Mouse (Mus musculus) adrenal gland, postnatal 10 days (tissue): ENCODE data around the gene Fbrs. TPM values are rescaled to one million over a fixed set of nuclear protein-coding genes. Genes with fewer than 3 reads are reported as not detected.

Experiments
- microRNA-seq: library from miRNA; unstranded; fragments of <30 nt; microRNA quantifications from one replicate; pipeline ENCODE4 v1.2.0, GENCODE M21; 2021
- total RNA-seq, 2 experiments: library from RNA; stranded (reverse); gene quantifications; 2 replicates each; pipeline ENCODE4 v1.2.3; 2021

Fbrs gene
- total RNA-seq, 2 experiments from 2014 or later = 53.3 to 65.8 TPM

Small RNA genes within 50 kb of the gene (microRNA-seq; reads per million reads assigned to microRNA genes)
- gene Gm47278 (not detected), gene Mir7060 (not detected)

Other genes starting within 250 kb of the Fbrs start
- gene Zfp553, start 246.1 kb upstream of the Fbrs start, total RNA-seq = 10 to 100 TPM in 1 of 2 experiments, 1 to 10 TPM in 1; 9.2 to 13.4 TPM
- gene Sept1, start 246.1 kb upstream of the Fbrs start, total RNA-seq = 10 to 100 TPM; 17.6 to 17.8 TPM
- gene Zfp771, start 234.9 kb upstream of the Fbrs start, total RNA-seq = 10 to 100 TPM; 23.5 to 31.7 TPM
- gene Dctpp1, start 218.5 kb upstream of the Fbrs start, total RNA-seq = 10 to 100 TPM; 60.7 to 65.0 TPM
- gene Sephs2, start 205.1 kb upstream of the Fbrs start, total RNA-seq = 100 to 1,000 TPM; 189 to 268 TPM
- gene Itgal, start 182.9 kb upstream of the Fbrs start, total RNA-seq = 1 to 10 TPM; 4.7 to 5.0 TPM
- gene Zfp768, start 133.6 kb upstream of the Fbrs start, total RNA-seq = 10 to 100 TPM; 31.7 to 38.2 TPM
- 1 to 10 TPM; 7.5 to 9.2 TPM for gene Zfp747, start 103.1 kb upstream of the Fbrs start, total RNA-seq
- 1 to 10 TPM; 4.1 to 4.4 TPM for gene 9130019O22Rik, start 92.0 kb upstream of the Fbrs start, total RNA-seq
- gene E430018J23Rik, start 85.6 kb upstream of the Fbrs start, total RNA-seq = 1 to 10 TPM; 8.6 to 9.4 TPM
- 1 to 10 TPM; 5.7 to 6.2 TPM for gene Zfp764, start 72.4 kb upstream of the Fbrs start, total RNA-seq
- 10 to 100 TPM; 11.3 to 13.0 TPM for gene Zfp688, start 57.1 kb upstream of the Fbrs start, total RNA-seq
- 1 to 10 TPM; 3.6 to 4.3 TPM for gene Zfp689, start 30.0 kb upstream of the Fbrs start, total RNA-seq
- 10 to 100 TPM; 37.3 to 40.0 TPM for gene Prr14, start 19.6 kb upstream of the Fbrs start, total RNA-seq
- 10 to 100 TPM; 70.0 to 94.2 TPM for gene Srcap, start 32.8 kb downstream of the Fbrs start, total RNA-seq
- 10 to 100 TPM; 17.9 to 28.8 TPM for gene Gm42715, start 40.4 kb downstream of the Fbrs start, total RNA-seq
- gene Tmem265, start 82.2 kb downstream of the Fbrs start, total RNA-seq = not detected
- gene Phkg2, start 94.1 kb downstream of the Fbrs start, total RNA-seq = 10 to 100 TPM; 33.0 to 37.9 TPM
- 1 to 10 TPM; 8.0 to 9.2 TPM for gene Ccdc189, start 109.4 kb downstream of the Fbrs start, total RNA-seq
- gene Rnf40, start 109.6 kb downstream of the Fbrs start, total RNA-seq = 10 to 100 TPM; 51.5 to 59.7 TPM
- gene Zfp629, start 136.6 kb downstream of the Fbrs start, total RNA-seq = 10 to 100 TPM; 18.2 to 30.4 TPM
- 10 to 100 TPM; 77.0 to 81.8 TPM for gene Bcl7c, start 229.7 kb downstream of the Fbrs start, total RNA-seq
- 1 to 10 TPM; 6.3 to 6.8 TPM for gene Ctf1, start 233.5 kb downstream of the Fbrs start, total RNA-seq